Mouse (Mus musculus) embryonic facial prominence, embryonic 12.5 days (tissue): ENCODE measurements at regions not wholly inside any gene's neighbourhood (a gene's known extent, or its start where the extent isn't known, plus 50 kb on each side); places are given as distances from the start of the nearest gene placed in this dataset.

ENCODE experiments used
- ATAC-seq: fragments of 200-750 bp; cut with Nextera tagmentation; 2 replicates; pipeline ENCODE4 v1.8.0; 2017; ENCODE audit not compliant: insufficient number of reproducible peaks, insufficient read depth, low FRiP score, low TSS enrichment
- H3K27ac ChIP-seq: fragments of 300-500 bp; sonication (generic); 2 replicates; pipeline ENCODE4 v1.5.1; 2016; ENCODE audit warnings: mild to moderate bottlenecking
- H3K27me3 ChIP-seq: fragments of 300-500 bp; sonication (generic); 2 replicates; pipeline ENCODE4 v1.6.1; 2016; ENCODE audit warnings: mild to moderate bottlenecking, moderate library complexity
- H3K36me3 ChIP-seq: fragments of 300-500 bp; sonication (generic); 2 replicates; pipeline ENCODE4 v1.6.1; 2016; ENCODE audit warnings: mild to moderate bottlenecking
- H3K4me1 ChIP-seq: fragments of 300-500 bp; sonication (generic); 2 replicates; pipeline ENCODE4 v1.6.1; 2016
- H3K4me2 ChIP-seq: fragments of 300-500 bp; sonication (generic); replicated peaks from 2 replicates; pipeline ENCODE4 v1.6.1; 2016; ENCODE audit warnings: mild to moderate bottlenecking, moderate library complexity
- H3K4me3 ChIP-seq: fragments of 300-500 bp; sonication (generic); 2 replicates; pipeline ENCODE4 v1.5.1; 2016; ENCODE audit warnings: mild to moderate bottlenecking
- H3K9ac ChIP-seq: fragments of 300-500 bp; sonication (generic); 2 replicates; pipeline ENCODE4 v1.6.1; 2016; ENCODE audit warnings: mild to moderate bottlenecking, moderate library complexity
- H3K9me3 ChIP-seq: fragments of 300-500 bp; sonication (generic); 2 replicates; pipeline ENCODE4 v1.6.1; 2016; ENCODE audit warnings: mild to moderate bottlenecking, moderate library complexity
- WGBS: fragments of 180-500 bp; shearing (Covaris S2); methylation state at CpG from one replicate; pipeline ENCODE4 v1.1.7; 2016; 5-methylcytosine and 5-hydroxymethylcytosine counted together

GRCm38 (mm10) chr14:58907359-58907758 lies 235.3 kb downstream of the 1700129C05Rik start:
- Histone ChIP-seq H3K4me3 (no peak overlapping the region), H3K4me2 (no peak overlapping the region), H3K9ac (no peak overlapping the region), H3K36me3 (no peaks in the 10 kb centered on the region), H3K4me1 (peaks cover 10% of the 10 kb centered on the region; the same call in 1 of the 2 replicates), H3K9me3 (no peaks in the 10 kb centered on the region), H3K27ac (no peak overlapping the region), H3K27me3 (no peaks in the 10 kb centered on the region)
- 45% methylated on average over 3 of the region's 3 CpGs for WGBS
- ATAC-seq = no peak

GRCm38 (mm10) chr14:58906631-58907030 lies 236.1 kb downstream of the 1700129C05Rik start:
- H3K4me3 ChIP-seq = no peak overlapping the region
- no peaks in the 10 kb centered on the region for H3K9me3 ChIP-seq
- no peak overlapping the region for H3K27ac ChIP-seq
- peaks cover 10% of the 10 kb centered on the region; the same call in 1 of the 2 replicates for H3K4me1 ChIP-seq
- H3K36me3 ChIP-seq = no peaks in the 10 kb centered on the region
- H3K4me2 ChIP-seq = no peak overlapping the region
- H3K27me3 ChIP-seq = no peaks in the 10 kb centered on the region
- ATAC-seq = no peak
- no peak overlapping the region for H3K9ac ChIP-seq
- WGBS = 67% methylated on average over 4 of the region's 4 CpGs

GRCm38 (mm10) chr14:58868176-58868949 lies 274.3 kb downstream of the 1700129C05Rik start:
- WGBS = 53% methylated on average over 14 of the region's 14 CpGs
- Histone ChIP-seq H3K4me3 (no peak overlapping the region), H3K27ac (no peak overlapping the region)

GRCm38 (mm10) chr14:58867396-58868107 lies 275.1 kb downstream of the 1700129C05Rik start:
- no peak overlapping the region for H3K4me2 ChIP-seq
- WGBS = 58% methylated on average over 13 of the region's 13 CpGs
- no peak overlapping the region for H3K4me3 ChIP-seq
- H3K9ac ChIP-seq = no peak overlapping the region
- no peaks in the 10 kb centered on the region for H3K36me3 ChIP-seq
- no peak overlapping the region for H3K27ac ChIP-seq
- ATAC-seq = no peak
- 0 out of 2 replicates have a peak, but pooled peaks cover 3% of the 10 kb centered on the region for H3K4me1 ChIP-seq
- no peaks in the 10 kb centered on the region for H3K9me3 ChIP-seq
- no peaks in the 10 kb centered on the region for H3K27me3 ChIP-seq

More at GRCm38 (mm10) chr14:58868176-58868949, 274.3 kb downstream of the 1700129C05Rik start:
- no peak for ATAC-seq
- Histone ChIP-seq H3K9me3 (no peaks in the 10 kb centered on the region), H3K4me2 (no peak overlapping the region), H3K36me3 (no peaks in the 10 kb centered on the region), H3K27me3 (no peaks in the 10 kb centered on the region), H3K4me1 (0 out of 2 replicates have a peak, but pooled peaks cover 3% of the 10 kb centered on the region), H3K9ac (no peak overlapping the region)

GRCm38 (mm10) chr14:58854871-58855270 lies 287.8 kb downstream of the 1700129C05Rik start:
- no peaks in the 10 kb centered on the region for H3K27me3 ChIP-seq
- H3K9me3 ChIP-seq = no peaks in the 10 kb centered on the region
- no peak overlapping the region for H3K9ac ChIP-seq
- H3K36me3 ChIP-seq = no peaks in the 10 kb centered on the region
- no peak for ATAC-seq
- no peak overlapping the region for H3K4me3 ChIP-seq
- no peak overlapping the region for H3K4me2 ChIP-seq
- no peak overlapping the region for H3K27ac ChIP-seq
- 82% methylated on average over 4 of the region's 4 CpGs for WGBS
- H3K4me1 ChIP-seq = no peaks in the 10 kb centered on the region

GRCm38 (mm10) chr14:58844565-58844964 lies 298.1 kb downstream of the 1700129C05Rik start:
- no peaks in the 10 kb centered on the region for H3K27me3 ChIP-seq
- no peaks in the 10 kb centered on the region for H3K4me1 ChIP-seq
- 75% methylated on average over 2 of the region's 2 CpGs for WGBS
- no peak overlapping the region for H3K9ac ChIP-seq
- H3K4me2 ChIP-seq = no peak overlapping the region
- no peaks in the 10 kb centered on the region for H3K9me3 ChIP-seq
- no peak overlapping the region for H3K27ac ChIP-seq
- H3K36me3 ChIP-seq = no peaks in the 10 kb centered on the region
- no peak overlapping the region for H3K4me3 ChIP-seq
- no peak for ATAC-seq

GRCm38 (mm10) chr14:58842196-58842886 lies 300.4 kb downstream of the 1700129C05Rik start:
- ATAC-seq = no peak
- Histone ChIP-seq H3K9me3 (no peaks in the 10 kb centered on the region), H3K9ac (no peak overlapping the region), H3K36me3 (no peaks in the 10 kb centered on the region), H3K4me1 (no peaks in the 10 kb centered on the region), H3K4me3 (no peak overlapping the region), H3K4me2 (no peak overlapping the region), H3K27ac (no peak overlapping the region), H3K27me3 (no peaks in the 10 kb centered on the region)
- WGBS = 94% methylated on average over 1 of the region's 1 CpGs

- Histone ChIP-seq H3K4me2 (no peak overlapping the region), H3K9me3 (no peaks in the 10 kb centered on the region)
- 71% methylated on average over 4 of the region's 4 CpGs for WGBS
Observed at GRCm38 (mm10) chr14:58822938-58823337, 319.8 kb downstream of the 1700129C05Rik start.

GRCm38 (mm10) chr14:58817961-58818504 lies 324.7 kb downstream of the 1700129C05Rik start:
- Histone ChIP-seq H3K36me3 (no peaks in the 10 kb centered on the region), H3K9ac (no peak overlapping the region), H3K27ac (no peak overlapping the region), H3K4me1 (peaks cover 3% of the 10 kb centered on the region; the same call in 1 of the 2 replicates), H3K4me2 (no peak overlapping the region), H3K4me3 (no peak overlapping the region), H3K27me3 (no peaks in the 10 kb centered on the region), H3K9me3 (no peaks in the 10 kb centered on the region)
- 81% methylated on average over 10 of the region's 10 CpGs for WGBS
- no peak for ATAC-seq

More at GRCm38 (mm10) chr14:58822938-58823337, 319.8 kb downstream of the 1700129C05Rik start:
- no peak overlapping the region for H3K4me3 ChIP-seq
- no peak for ATAC-seq
- H3K9ac ChIP-seq = no peak overlapping the region
- no peak overlapping the region for H3K27ac ChIP-seq
- no peaks in the 10 kb centered on the region for H3K27me3 ChIP-seq
- no peaks in the 10 kb centered on the region for H3K4me1 ChIP-seq
- no peaks in the 10 kb centered on the region for H3K36me3 ChIP-seq

GRCm38 (mm10) chr14:58816540-58816876 lies 326.2 kb downstream of the 1700129C05Rik start:
- H3K4me2 ChIP-seq = no peak overlapping the region
- H3K36me3 ChIP-seq = no peaks in the 10 kb centered on the region
- H3K9me3 ChIP-seq = no peaks in the 10 kb centered on the region
- H3K27ac ChIP-seq = no peak overlapping the region
- H3K27me3 ChIP-seq = no peaks in the 10 kb centered on the region
- 84% methylated on average over 1 of the region's 1 CpGs for WGBS
- H3K4me3 ChIP-seq = no peak overlapping the region
- no peak for ATAC-seq
- H3K9ac ChIP-seq = no peak overlapping the region
- H3K4me1 ChIP-seq = peaks cover 3% of the 10 kb centered on the region; the same call in 1 of the 2 replicates
